Mouse (Mus musculus) spleen, embryonic (tissue): ENCODE data around the gene Gm15262.
"Not testable (repeated sequence)": the region's sequence is repeated elsewhere in the genome, so short reads cannot be mapped to it uniquely, and the experiment has no call there.

Experiments
- CTCF ChIA-PET: fragments of 350-600 bp; sonication (Branson Sonifier 250); formaldehyde crosslinking; loops from one replicate; lab custom pipeline; 2022; lab: Charles Lee

The Gm15262 gene

GRCm38 (mm10) chrX:161287156-161287555 lies at the start of gene Gm15262:
TSS of gene Gm15262 (plus strand) at chrX:161287456.
- CTCF ChIA-PET: not testable (repeated sequence)

DNA sequence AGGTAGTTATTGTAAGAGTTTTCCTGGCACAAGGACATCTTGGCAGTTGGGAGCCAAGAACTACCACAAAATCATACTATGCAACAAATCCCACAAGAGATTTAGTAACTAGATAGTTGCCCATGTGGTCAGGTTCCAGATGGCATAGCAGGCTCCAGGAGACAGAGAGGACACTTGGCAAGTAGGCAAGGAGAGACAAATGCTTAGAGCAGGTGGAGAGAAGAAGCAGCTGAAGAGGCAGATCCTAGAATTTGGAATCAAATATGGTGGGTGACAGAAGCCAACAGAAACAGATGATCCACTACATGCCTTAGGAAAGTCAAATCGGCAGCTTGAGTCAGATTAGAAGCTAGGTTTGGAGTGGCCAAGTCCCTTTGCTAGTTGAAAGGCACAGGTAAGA lies 20.9 kb downstream of the Gm15262 start:
- CTCF ChIA-PET: no interaction called here

GRCm38 (mm10) chrX:161316443-161316842 lies 29.2 kb downstream of the Gm15262 start:
- CTCF ChIA-PET: no interaction called here

DNA sequence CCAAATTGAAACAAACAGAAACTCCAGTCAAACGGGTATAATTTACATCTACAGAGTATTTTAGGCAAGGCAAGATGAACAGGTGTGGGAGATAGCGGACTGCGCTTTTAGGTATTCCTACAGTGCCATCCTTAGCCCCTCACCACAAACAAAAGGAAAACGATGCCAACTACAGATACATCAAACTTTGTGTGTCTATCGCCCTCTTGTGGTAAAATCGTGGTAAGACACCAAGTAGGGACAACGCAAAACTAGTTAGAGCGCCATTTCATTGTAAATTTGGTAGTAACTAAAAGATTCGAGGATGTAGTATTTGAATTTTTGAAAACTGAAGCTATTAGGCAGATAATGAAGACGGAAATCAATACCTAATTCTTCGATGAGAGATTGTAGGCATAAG lies 83.7 kb downstream of the Gm15262 start:
- CTCF ChIA-PET: no interaction called here

GRCm38 (mm10) chrX:161371461-161371860 lies 84.2 kb downstream of the Gm15262 start:
- CTCF ChIA-PET: no interaction called here

GRCm38 (mm10) chrX:161375568-161375967 lies 88.3 kb downstream of the Gm15262 start:
- CTCF ChIA-PET: no interaction called here

- CTCF ChIA-PET: no interaction called here
Observed at GRCm38 (mm10) chrX:161385791-161386190, 98.5 kb downstream of the Gm15262 start.

- CTCF ChIA-PET: no interaction called here
Observed at GRCm38 (mm10) chrX:161387942-161388341, 100.7 kb downstream of the Gm15262 start.

DNA sequence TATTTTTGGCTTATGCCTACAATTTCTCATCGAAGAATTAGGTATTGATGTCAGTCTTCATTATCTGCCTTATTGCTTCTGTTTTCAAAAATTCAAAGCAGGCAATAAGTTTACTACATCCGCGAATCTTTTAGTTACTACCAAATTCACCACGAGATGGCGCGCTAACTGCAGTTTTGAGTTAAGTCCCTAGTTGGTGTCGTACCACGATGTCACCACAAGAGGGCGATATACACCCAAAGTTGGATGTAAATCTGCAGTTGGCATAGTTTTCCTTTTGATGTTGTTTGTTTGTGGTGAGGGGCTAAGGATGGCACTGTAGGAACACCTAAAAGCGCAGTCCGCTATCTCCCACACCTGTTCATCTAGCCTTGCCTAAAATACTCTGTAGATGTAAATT lies 111.9 kb downstream of the Gm15262 start:
- CTCF ChIA-PET: no interaction called here

- CTCF ChIA-PET: no interaction called here
Observed at GRCm38 (mm10) chrX:161411151-161411550, 123.9 kb downstream of the Gm15262 start.
